Mouse (Mus musculus): ENCODE measurements around the gene Ank3. TPM values are rescaled to one million over a fixed set of nuclear protein-coding genes. Genes with fewer than 3 reads are reported as not detected.
A peak's percentile ranks its signal among the peaks of the same experiment; 100 is the strongest.

Ank3 gene
- polyA plus RNA-seq, 1 experiment: 159 TPM

DNA sequence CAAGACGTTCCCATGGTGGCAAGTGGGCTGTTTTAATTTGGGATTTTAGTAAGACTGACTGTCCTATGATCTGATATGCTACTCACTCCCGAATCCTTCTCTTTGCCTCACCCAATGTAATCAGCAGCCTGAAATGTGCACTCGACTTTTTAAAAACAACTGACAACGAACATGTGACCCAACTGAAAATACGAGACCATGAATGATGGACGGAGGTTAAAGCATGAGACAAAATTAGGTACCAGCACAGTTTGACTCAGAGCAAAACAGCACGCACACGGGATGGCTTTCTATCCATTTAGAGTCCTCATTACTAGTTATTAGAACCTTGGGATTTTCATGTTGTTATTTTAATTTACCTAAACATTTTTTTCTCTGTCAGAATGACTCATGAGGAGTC, 171.2 kb downstream of the Ank3 start:
- no peak for DNase-seq (ENCODE audit: extremely low spot score in 1 of 2, low spot score in 1 of 2)

DNA sequence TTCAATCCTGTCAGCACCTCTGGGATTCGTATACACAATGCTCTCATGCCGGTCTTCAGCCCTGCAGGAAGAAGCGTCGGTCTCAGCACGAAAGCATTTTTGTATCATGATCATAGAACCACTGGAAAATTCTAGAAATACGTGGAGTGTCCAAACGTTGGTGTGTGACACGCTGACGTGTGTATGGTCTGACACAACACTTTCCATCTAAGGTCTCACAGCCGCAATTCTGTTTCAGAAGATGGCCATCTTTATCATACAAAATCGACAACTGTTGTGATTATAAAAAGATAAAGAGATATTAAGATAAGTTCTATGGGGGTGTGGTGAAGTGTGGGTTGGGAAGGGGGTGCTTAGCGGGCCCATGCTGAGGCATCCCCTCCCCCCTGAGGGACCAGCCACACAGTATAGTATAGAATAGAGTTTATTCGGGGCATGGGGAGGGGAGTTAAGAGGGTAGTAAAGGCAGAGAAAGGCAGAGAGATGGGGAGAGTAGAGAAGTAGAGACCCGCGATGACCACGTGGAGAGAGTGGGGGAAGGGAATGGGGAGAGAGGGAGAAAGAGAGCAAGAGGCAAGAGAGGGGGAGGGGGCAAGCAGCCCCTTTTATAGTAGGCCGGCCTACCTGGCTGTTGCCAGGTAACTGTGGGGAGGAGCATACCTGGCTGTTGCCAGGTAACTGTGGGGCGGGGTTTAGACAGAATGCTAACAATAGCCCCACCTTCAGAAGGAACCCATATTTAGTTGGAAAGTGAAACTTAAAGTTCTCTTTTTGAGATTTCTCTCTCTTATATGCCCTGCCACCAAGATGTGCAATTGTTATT, 172.1 kb downstream of the Ank3 start:
- DNase-seq (ENCODE audit: extremely low spot score in 1 of 2, low spot score in 1 of 2): no peak

DNA sequence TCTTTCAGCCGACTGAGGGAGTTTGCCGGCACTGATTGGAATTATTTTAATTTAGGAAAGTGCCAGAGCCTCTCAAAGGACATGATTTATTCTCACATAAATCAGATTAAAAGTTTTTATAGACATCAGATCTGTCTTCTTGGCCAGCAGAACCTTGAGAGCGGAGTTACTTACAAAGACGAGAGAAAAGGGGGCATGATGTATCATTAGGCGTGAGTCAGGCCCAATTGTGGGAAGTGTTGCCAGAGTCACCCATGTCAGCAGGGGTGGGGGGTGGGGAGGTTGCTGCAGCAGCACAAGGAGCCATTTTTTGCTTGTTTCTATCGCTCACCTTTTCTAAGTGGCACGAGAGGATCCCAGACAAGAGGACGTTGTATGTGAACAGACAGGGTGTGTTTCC, 172.8 kb downstream of the Ank3 start:
- no peak for DNase-seq (ENCODE audit: extremely low spot score in 1 of 2, low spot score in 1 of 2)

DNA sequence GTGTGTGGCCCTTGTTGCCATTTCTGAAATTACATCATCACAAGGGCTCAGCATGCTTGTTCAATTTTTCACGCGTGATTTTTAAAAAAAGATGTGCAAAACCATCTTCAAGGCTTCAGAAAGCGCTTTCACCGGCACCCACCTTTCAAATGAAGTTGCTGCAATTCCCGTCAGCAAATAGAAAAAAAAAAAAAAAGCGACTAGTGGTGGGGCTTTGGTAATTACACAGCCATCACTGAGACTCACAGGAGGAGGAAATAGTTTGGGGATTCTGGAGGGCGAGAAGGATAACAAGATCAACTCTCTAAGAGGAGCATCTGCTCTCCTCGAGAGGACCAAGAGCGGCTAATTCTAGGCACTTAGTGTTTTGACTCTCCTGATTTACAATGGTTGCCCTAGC, 173.4 kb downstream of the Ank3 start:
- no peak for DNase-seq (ENCODE audit: extremely low spot score in 1 of 2, low spot score in 1 of 2)

DNA sequence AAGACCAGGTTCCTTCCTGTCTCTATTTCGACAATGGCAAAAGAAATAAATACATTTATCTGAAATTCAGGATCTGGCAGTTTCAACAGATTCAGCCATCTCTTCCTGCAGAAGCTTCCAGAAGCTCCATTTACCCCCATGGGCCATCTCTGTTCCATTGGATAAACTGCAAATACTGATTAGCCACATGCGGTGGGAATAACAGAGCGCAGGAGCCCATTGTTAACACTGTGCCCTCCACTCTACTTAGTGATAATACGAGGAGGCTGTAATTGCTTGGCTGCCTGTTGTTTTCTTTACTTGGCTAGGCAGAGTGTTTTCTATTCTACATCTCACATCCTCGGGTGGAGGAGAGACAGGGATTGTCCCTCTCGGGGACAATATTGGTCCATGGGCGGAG, 174.5 kb downstream of the Ank3 start:
- DNase-seq (ENCODE audit: extremely low spot score in 1 of 2, low spot score in 1 of 2): no peak

DNA sequence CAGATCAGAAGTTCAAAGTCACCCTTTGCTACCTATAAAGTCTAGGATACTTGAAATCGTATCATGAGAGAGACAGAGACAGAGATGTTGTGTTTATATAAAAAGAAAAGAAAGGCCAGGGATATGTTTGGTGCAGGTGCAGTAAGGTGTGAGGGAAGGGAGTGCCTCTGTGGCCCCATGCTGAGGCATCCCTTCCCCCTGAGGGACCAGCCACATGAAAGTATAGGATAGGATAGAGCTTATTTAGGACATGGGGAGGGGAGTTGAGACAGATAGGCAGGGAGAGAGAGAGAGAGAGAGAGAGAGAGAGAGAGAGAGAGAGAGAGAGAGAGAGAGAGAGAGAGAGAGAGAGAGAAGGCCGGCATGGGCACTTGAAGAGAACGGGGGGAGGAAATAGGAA, 175.2 kb downstream of the Ank3 start:
- DNase-seq (ENCODE audit: extremely low spot score in 1 of 2, low spot score in 1 of 2): no peak

DNA sequence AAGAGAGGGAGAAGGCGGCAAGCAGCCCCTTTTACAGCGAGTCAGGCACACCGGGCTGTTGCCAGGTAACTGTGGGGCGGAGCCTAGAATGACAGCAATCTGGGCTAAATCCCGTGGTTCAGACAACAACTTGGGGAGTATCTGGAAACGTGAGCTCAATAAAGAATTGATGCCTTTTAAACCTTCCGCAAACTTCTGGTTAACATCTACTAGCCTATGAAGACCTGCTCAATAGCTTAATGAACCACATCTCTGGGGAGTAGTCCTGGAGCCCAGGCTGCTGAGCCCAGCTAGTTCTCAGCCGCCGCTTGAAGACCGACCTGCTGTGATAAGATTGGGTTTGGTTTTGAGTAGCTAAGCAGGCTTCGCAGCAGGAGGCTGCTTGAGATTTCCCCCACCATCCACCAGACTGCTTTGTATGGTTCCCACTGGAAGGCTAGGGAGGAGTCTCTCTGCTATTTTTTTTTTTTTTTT, 175.7 kb downstream of the Ank3 start:
- no peak for DNase-seq (ENCODE audit: extremely low spot score in 1 of 2, low spot score in 1 of 2)

DNA sequence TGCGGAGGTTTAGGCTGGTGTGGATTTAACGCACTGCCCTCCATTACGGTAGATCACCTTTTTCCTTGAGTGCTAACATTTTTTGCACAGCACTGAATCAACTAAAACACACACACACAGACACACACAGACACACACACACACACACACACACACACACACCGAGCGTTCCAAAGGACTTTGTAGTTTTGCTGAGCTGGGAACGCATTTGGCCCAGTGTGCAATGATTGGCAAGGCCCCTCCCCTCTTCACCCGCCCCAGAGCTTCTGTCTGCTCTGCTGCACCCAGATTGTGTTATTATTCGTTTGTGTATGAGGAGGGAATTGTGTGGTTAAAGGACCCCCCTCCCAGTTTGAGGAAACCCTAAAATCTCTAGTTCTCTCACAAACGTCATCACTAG, 176.3 kb downstream of the Ank3 start:
- DNase-seq (ENCODE audit: extremely low spot score in 1 of 2, low spot score in 1 of 2): no peak

DNA sequence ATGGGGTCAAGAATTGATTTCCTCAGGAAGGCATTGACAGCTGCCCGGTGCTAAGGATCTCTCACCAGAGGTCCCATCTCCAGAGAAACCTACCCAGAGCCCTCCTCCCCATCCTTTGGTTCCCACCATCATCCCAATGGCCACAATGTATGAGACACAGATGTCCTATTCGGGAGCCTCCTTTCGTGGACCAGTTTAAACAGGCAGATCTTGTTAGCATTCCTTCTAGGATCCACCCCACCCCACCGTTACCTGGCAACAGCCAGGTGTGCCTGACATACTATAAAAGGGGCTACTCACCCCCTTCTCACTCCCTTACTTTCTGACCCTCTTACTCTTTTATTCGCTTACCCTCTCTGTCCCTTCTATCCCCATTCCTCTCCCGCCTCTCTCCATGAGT, 176.9 kb downstream of the Ank3 start:
- no peak for DNase-seq (ENCODE audit: extremely low spot score in 1 of 2, low spot score in 1 of 2)

DNA sequence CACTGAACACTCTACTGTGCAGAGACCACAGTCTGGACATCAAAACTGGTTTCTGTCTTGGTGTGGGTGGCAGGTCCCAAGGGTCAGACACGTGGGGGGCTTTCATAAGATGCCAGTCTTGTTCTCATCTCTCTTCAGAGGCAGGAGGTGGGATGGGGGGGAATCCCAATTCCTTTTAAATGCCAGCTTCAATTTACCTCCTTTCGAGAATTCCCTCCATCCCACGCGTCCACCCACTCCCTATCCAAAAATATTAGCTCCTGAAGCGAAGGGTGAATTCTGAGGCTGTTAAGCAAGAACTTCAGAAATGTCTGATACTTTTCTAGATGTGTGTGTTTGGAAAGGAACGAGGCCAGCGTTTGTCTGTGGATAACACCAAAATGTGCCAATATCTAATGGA, 177.7 kb downstream of the Ank3 start:
- peak in 1 of 2 experiments; percentile 81 for DNase-seq (ENCODE audit: extremely low spot score in 1 of 2, low spot score in 1 of 2)

DNA sequence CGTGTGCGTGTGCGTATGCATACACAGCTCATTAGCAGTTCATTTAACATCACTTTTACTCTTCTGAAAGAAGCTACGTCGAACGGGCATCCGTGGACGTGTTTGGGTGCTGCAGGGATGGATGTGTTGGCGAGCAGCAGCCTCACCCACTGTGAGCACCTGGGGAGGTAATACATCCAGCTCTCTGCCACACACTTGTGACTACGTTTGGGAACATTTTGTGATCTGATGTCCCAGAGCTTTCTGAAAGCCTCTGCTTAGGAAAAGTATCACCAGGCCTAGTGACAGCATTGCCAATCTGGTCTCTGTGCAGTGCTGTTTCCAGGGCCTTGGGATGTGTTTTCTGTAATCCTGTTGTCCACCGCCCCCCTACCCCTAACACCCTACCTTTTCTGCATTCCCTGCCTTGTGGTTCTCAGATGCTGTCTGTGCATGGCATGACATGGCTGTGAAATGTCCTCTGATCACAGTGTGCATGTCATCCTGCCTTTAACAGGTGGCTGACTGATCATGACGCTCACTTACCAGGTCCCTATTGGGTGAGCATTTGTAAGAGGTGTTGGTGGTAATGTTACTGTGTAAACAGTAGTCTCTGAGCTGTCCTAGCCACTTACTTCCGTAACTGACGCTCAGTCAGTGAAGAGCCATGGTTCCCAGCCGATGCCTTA, 178.6 kb downstream of the Ank3 start:
- DNase-seq (ENCODE audit: extremely low spot score in 1 of 2, low spot score in 1 of 2): no peak

DNA sequence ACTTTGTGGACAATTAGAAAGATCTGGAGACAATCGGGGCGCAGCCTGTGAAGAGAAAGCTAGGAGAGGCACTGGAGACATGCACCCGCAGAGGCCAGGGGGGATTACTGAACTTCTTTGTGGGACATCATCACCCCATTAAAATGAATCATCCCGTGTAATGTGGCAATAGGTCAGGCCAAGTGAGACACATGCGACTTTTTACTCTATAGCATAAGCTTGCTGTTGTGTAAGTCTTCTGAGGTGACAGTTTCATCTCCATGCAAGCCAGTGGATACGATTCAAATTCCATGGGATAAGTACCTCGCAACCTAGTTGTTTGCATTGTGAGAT, 179.1 kb downstream of the Ank3 start:
- DNase-seq (ENCODE audit: extremely low spot score in 1 of 2, low spot score in 1 of 2): no peak

DNA sequence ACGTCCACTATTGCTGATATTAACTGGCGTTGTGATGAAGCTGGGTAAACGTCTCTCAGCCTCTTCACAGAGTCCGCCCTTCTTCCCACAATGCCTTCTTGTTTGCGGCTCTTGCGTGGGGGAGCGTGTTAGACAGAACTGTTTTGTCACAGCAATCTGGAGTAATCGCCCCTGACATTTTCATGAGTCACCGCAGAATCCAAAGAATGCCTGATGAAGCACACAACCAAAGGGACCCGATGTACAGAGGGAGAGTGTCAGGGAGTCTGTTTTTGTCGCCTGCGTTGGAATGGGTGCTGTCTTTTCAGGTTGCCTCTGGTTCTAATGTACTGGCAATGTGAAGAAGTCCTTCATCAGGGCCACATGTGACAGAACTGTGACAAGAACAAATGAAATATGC, 181.0 kb downstream of the Ank3 start:
- DNase-seq (ENCODE audit: extremely low spot score in 1 of 2, low spot score in 1 of 2): peak; percentile 75 to 81

DNA sequence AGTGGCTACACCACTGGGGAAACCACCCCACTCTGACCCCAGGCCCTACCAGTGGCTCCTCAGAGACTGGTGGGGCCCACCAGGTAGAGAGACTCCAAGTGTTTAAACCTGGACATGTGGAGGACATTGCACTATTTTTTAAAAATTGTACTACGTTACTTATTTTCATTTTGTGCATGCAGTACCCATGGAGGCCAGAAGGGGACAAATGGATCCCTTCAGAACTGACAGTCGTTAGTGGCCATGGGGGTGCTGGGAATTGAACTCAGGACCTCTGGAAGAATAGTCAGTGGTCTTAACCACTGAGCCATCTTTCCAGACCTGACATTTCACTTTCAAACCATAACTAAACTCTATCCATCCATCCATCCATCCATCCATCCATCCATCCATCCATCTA, 183.0 kb downstream of the Ank3 start:
- no peak for DNase-seq (ENCODE audit: extremely low spot score in 1 of 2, low spot score in 1 of 2)

DNA sequence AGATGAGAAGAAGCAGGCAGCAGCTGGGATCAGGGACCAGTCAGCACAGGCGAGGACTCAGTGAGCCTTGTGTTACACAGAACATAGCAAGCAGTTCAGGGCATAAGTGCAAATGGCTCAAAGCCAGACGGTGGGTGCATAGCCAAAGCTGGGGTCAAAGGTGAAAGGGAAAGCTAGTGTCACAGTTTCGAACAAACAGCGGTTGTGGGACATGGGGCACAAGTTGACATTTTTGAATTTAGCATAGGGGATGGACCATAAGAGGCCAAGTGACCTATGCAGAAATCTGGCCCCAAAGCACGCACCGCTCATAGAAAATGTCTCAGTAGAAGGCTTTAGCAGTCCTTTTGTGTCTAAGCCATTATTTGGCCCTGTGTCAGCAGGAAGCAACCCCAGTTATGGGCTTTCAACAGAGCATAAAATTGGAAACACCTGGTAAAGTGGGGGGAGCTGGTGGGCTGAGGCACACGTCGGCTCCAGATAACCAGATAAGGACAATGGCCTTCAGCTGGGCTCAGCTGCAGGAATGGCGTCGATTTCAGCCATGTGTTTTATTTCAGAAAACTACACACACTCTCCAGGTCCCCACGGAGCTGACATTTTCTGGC, 185.4 kb downstream of the Ank3 start:
- DNase-seq (ENCODE audit: extremely low spot score in 1 of 2, low spot score in 1 of 2): no peak

DNA sequence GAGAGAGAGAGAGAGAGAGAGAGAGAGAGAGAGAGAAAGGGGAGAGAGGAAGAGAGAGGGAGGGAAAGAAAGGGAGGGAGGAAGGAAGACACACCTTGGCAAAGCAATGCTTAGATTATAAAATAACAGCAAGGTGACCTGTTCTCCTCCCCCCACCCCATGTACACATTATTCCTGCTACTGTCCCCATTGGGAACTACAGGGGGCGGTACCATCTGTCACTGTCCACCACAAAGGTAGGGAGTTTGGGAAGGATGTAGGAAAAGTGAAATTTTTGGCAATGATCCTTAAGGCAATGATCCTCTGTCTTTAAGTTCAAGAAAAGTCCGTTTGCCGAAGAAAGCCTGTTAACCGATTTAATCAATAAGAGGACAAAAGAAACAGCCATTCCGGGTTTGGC, 186.0 kb downstream of the Ank3 start:
- no peak for DNase-seq (ENCODE audit: extremely low spot score in 1 of 2, low spot score in 1 of 2)

DNA sequence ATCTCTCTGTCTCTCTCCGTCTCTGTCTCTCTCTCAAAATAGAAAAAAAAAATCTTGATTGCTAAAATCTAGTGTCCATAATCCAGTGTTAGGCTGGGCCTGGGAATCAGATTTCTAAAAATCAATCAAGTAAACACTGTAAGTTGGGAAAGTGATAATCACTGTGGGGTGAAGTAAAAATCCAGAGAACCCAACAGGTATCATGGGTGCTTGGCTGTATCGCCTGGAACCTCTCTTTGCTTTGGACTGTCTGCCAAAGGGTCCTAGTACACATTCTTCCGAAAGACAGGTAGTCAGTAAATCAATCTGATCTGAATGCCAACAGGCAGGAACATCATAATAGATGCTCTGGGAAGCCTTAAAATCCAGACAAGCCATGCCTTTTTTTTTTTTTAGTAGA, 186.7 kb downstream of the Ank3 start:
- no peak for DNase-seq (ENCODE audit: extremely low spot score in 1 of 2, low spot score in 1 of 2)

DNA sequence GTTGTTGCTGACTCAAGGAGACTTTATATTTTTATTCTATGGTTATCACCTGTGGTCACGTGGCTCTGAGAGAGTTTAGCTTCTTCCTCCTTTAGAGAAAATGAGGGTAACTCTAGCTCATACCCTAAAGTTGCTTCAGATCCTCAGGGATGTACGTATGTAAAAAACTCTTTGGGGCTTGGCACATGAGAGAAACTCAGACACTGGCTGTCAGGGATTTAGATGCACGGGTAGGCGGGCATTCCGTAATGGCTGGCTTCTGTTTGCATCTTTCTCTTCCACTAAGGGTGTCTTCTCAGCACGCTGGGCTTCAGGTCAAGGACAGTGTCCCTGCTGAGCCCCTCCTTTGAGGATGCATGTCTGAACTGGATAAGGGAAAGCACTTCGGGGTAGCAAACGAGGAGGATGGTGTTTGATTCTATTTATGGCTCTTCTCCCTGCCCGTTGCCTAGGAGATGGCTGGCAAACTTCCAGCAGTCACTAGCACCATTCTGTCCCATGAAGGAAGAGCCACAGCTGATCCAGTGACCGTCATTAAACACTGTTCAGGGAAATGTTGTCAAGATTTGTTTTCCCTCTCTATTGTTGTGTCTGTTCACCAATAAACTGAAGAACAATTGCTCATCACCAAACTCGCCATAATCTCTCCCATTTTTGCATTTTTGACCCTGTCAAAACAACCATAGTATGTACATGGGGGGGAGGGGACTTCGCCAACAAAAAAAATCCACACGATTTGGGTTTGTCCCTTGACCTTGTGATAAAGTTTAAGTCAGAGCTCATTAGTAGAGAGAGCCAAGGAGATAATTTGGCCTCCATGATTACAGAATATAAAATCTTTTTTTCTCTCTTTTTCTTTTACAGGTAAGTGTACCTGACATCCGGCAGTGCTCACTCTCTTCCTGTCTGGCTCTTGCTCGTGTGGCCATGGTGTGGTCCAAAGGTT, 195.9 kb downstream of the Ank3 start:
- peak; percentile 57 to 78 for DNase-seq (ENCODE audit: extremely low spot score in 1 of 2, low spot score in 1 of 2)

DNA sequence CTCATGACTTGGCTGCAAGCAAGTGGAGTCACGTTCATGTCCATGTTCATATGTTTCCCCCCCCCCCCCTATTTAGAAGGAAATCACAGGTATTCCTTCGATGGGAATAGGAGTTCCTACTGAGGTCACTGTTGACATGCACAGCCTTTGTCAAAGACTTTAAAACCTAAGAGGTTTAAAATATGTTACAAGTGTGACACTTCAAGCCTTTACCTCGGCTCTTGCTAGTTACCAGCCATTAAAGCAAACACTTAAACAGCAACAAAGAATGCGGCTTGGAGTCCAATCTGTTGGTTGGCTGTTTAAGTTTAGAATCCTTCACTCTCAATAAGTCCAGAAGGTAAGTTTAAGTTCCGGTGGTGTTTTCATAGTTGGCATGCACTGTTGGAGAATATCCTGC, 196.9 kb downstream of the Ank3 start:
- DNase-seq (ENCODE audit: extremely low spot score in 1 of 2, low spot score in 1 of 2): no peak

DNA sequence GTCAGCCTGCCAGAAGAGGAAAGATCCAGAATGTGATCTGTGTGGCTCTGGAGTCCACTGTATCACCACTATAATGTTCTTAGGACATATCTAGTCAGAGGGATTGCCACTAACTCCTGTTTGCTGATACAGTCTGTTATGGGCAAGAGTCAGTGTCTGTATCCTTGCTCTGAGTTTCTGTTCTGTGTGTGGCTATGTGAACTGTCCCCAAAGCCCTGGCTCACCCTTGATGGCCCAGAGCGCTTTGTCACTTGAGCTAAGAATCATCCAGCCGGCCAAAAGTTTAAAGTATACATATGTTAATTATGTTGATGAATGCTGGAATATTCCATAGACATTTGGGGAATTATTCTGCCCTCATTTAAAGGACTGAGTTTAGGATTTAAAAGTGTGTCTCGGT, 202.9 kb downstream of the Ank3 start:
- DNase-seq (ENCODE audit: extremely low spot score in 1 of 2, low spot score in 1 of 2): no peak

DNA sequence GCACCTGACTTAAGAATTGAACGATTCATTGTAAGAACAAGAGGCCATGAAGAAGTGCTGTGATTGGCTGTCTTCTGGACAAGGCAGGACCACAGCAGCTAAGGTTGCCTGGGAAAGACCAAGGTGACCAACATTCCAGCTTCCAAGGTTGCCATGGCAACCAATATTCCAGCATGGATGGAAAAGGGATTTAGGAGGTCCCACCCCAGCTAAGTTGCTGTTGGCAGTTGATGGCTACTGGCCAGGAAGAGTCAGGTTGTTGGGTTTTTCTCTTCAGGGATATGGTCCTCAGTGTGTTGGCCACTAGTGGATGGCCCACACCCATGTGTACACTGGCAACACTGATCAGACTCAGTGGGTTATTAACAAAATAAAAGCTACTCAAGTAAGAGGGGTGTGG, 204.1 kb downstream of the Ank3 start:
- no peak for DNase-seq (ENCODE audit: extremely low spot score in 1 of 2, low spot score in 1 of 2)

All from frontal cortex, adult 2 months (tissue).